Mouse (Mus musculus): ENCODE measurements around the gene Sox6. TPM values are rescaled to one million over a fixed set of nuclear protein-coding genes. Genes with fewer than 3 reads are reported as not detected.

The Sox6 gene
- polyA plus RNA-seq, 1 experiment from 2014 or later = 40.6 TPM

- H3K4me2 ChIP-seq (replicated peaks; ENCODE audit: low read depth, low read length) = no peak overlapping the region
- H3K27ac ChIP-seq (ENCODE audit: low read length) = no peak overlapping the region
- no peaks in the 10 kb centered on the region for H3K9me3 ChIP-seq (ENCODE audit: control insufficient read depth, low read depth, low read length)
- no peak overlapping the region for H3K9ac ChIP-seq (replicated peaks; ENCODE audit: low read depth, low read length)
- no peak overlapping the region for H3K4me3 ChIP-seq (ENCODE audit: low read depth, low read length)
- H3K36me3 ChIP-seq (ENCODE audit: control insufficient read depth, insufficient read depth, low read length) = no peaks in the 10 kb centered on the region
- H3K27me3 ChIP-seq (ENCODE audit: control insufficient read depth, insufficient read depth, low read length) = no peaks in the 10 kb centered on the region
- no peaks in the 10 kb centered on the region for H3K4me1 ChIP-seq (ENCODE audit: control insufficient read depth, insufficient read depth, low read length)
- no peak for ATAC-seq (ENCODE audit: insufficient number of reproducible peaks, insufficient read depth, low FRiP score, low read depth)
Measured at GRCm38 (mm10) chr7:115646696-115647095, 391.9 kb downstream of the Sox6 start.

- H3K27me3 ChIP-seq (ENCODE audit: control insufficient read depth, insufficient read depth, low read length) = no peaks in the 10 kb centered on the region
- no peak for ATAC-seq (ENCODE audit: insufficient number of reproducible peaks, insufficient read depth, low FRiP score, low read depth)
- H3K4me2 ChIP-seq (replicated peaks; ENCODE audit: low read depth, low read length) = no peak overlapping the region
- H3K27ac ChIP-seq (ENCODE audit: low read length) = no peak overlapping the region
- H3K36me3 ChIP-seq (ENCODE audit: control insufficient read depth, insufficient read depth, low read length) = no peaks in the 10 kb centered on the region
- no peaks in the 10 kb centered on the region for H3K4me1 ChIP-seq (ENCODE audit: control insufficient read depth, insufficient read depth, low read length)
- no peak overlapping the region for H3K9ac ChIP-seq (replicated peaks; ENCODE audit: low read depth, low read length)
- no peaks in the 10 kb centered on the region for H3K9me3 ChIP-seq (ENCODE audit: control insufficient read depth, low read depth, low read length)
- no peak overlapping the region for H3K4me3 ChIP-seq (ENCODE audit: low read depth, low read length)
- 32% methylated on average over 5 of the region's 5 CpGs for WGBS
Measured at GRCm38 (mm10) chr7:115645971-115646447, 392.6 kb downstream of the Sox6 start.

- Histone ChIP-seq H3K4me3 (ENCODE audit: low read depth, low read length) (no peak overlapping the region), H3K4me1 (ENCODE audit: control insufficient read depth, insufficient read depth, low read length) (no peaks in the 10 kb centered on the region), H3K9ac (replicated peaks; ENCODE audit: low read depth, low read length) (no peak overlapping the region), H3K27ac (ENCODE audit: low read length) (no peak overlapping the region), H3K36me3 (ENCODE audit: control insufficient read depth, insufficient read depth, low read length) (no peaks in the 10 kb centered on the region), H3K9me3 (ENCODE audit: control insufficient read depth, low read depth, low read length) (no peaks in the 10 kb centered on the region), H3K27me3 (ENCODE audit: control insufficient read depth, insufficient read depth, low read length) (no peaks in the 10 kb centered on the region), H3K4me2 (replicated peaks; ENCODE audit: low read depth, low read length) (no peak overlapping the region)
- 64% methylated on average over 1 of the region's 1 CpGs for WGBS
- no peak for ATAC-seq (ENCODE audit: insufficient number of reproducible peaks, insufficient read depth, low FRiP score, low read depth)
Measured at GRCm38 (mm10) chr7:115645272-115645970, 393.2 kb downstream of the Sox6 start.

DNA sequence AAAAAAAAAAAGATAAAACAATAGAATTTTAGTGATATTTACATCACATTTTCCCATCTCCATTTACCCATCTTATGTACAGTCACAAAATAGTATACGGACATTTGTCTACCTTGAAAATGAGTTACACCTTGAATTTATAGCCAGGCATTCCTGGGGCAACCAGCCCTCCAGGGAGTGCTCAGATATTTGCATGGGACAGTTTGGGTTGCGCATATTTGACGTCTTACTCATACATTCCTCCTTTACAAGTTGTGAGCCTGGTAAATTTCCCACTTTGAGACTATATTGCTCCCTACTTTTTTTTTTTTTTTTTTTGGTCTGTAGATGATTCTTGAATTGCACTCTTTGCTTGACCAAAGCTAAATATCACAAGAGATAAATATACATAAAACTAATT lies 407.9 kb downstream of the Sox6 start:
- H3K4me3 ChIP-seq (ENCODE audit: low read depth, low read length) = no peak overlapping the region
- no peak overlapping the region for H3K9ac ChIP-seq (replicated peaks; ENCODE audit: low read depth, low read length)
- no peak for ATAC-seq (ENCODE audit: insufficient number of reproducible peaks, insufficient read depth, low FRiP score, low read depth)
- H3K4me1 ChIP-seq (ENCODE audit: control insufficient read depth, insufficient read depth, low read length) = peaks cover 6% of the 10 kb centered on the region; the same call in 1 of the 2 replicates
- H3K27ac ChIP-seq (ENCODE audit: low read length) = no peak overlapping the region
- H3K9me3 ChIP-seq (ENCODE audit: control insufficient read depth, low read depth, low read length) = no peaks in the 10 kb centered on the region
- no peaks in the 10 kb centered on the region for H3K27me3 ChIP-seq (ENCODE audit: control insufficient read depth, insufficient read depth, low read length)
- H3K36me3 ChIP-seq (ENCODE audit: control insufficient read depth, insufficient read depth, low read length) = no peaks in the 10 kb centered on the region
- H3K4me2 ChIP-seq (replicated peaks; ENCODE audit: low read depth, low read length) = no peak overlapping the region
- 68% methylated on average over 3 of the region's 3 CpGs for WGBS

GRCm38 (mm10) chr7:115630287-115630686 lies 408.3 kb downstream of the Sox6 start:
- 55% methylated on average over 4 of the region's 4 CpGs for WGBS
- Histone ChIP-seq H3K9me3 (ENCODE audit: control insufficient read depth, low read depth, low read length) (no peaks in the 10 kb centered on the region), H3K27ac (ENCODE audit: low read length) (no peak overlapping the region), H3K4me1 (ENCODE audit: control insufficient read depth, insufficient read depth, low read length) (peaks cover 10% of the 10 kb centered on the region), H3K27me3 (ENCODE audit: control insufficient read depth, insufficient read depth, low read length) (no peaks in the 10 kb centered on the region), H3K9ac (replicated peaks; ENCODE audit: low read depth, low read length) (no peak overlapping the region), H3K36me3 (ENCODE audit: control insufficient read depth, insufficient read depth, low read length) (no peaks in the 10 kb centered on the region), H3K4me2 (replicated peaks; ENCODE audit: low read depth, low read length) (no peak overlapping the region), H3K4me3 (ENCODE audit: low read depth, low read length) (no peak overlapping the region)
- no peak for ATAC-seq (ENCODE audit: insufficient number of reproducible peaks, insufficient read depth, low FRiP score, low read depth)

GRCm38 (mm10) chr7:115628766-115629165 lies 409.8 kb downstream of the Sox6 start:
- 85% methylated on average over 1 of the region's 1 CpGs for WGBS
- no peak overlapping the region for H3K27ac ChIP-seq (ENCODE audit: low read length)
- no peaks in the 10 kb centered on the region for H3K36me3 ChIP-seq (ENCODE audit: control insufficient read depth, insufficient read depth, low read length)
- H3K9ac ChIP-seq (replicated peaks; ENCODE audit: low read depth, low read length) = no peak overlapping the region
- no peak overlapping the region for H3K4me3 ChIP-seq (ENCODE audit: low read depth, low read length)
- H3K4me1 ChIP-seq (ENCODE audit: control insufficient read depth, insufficient read depth, low read length) = peaks cover 21% of the 10 kb centered on the region
- H3K9me3 ChIP-seq (ENCODE audit: control insufficient read depth, low read depth, low read length) = no peaks in the 10 kb centered on the region
- no peak for ATAC-seq (ENCODE audit: insufficient number of reproducible peaks, insufficient read depth, low FRiP score, low read depth)
- no peaks in the 10 kb centered on the region for H3K27me3 ChIP-seq (ENCODE audit: control insufficient read depth, insufficient read depth, low read length)
- H3K4me2 ChIP-seq (replicated peaks; ENCODE audit: low read depth, low read length) = no peak overlapping the region

DNA sequence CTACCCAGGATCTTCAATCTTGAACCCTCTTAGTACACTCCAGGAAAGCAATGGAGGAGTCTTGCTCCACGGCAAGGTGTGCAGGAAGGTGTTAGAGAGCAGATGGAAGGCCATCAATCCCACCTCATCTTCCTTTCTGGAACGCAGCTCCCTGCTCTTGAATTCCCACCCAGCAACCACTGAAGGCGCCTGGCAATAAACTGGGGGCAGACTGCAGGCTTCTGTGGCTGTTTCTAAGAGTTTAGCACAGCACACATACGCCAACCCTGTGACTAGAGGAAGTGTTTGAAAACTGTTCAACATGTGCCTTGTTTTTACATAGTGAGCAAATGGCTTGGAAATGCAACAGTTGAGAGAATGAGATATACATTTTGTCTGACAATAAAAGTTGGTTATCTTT lies 412.6 kb downstream of the Sox6 start:
- Histone ChIP-seq H3K36me3 (ENCODE audit: control insufficient read depth, insufficient read depth, low read length) (no peaks in the 10 kb centered on the region), H3K27ac (ENCODE audit: low read length) (no peak overlapping the region), H3K4me1 (ENCODE audit: control insufficient read depth, insufficient read depth, low read length) (peaks cover 21% of the 10 kb centered on the region), H3K9me3 (ENCODE audit: control insufficient read depth, low read depth, low read length) (no peaks in the 10 kb centered on the region), H3K4me3 (ENCODE audit: low read depth, low read length) (no peak overlapping the region), H3K4me2 (replicated peaks; ENCODE audit: low read depth, low read length) (no peak overlapping the region), H3K9ac (replicated peaks; ENCODE audit: low read depth, low read length) (no peak overlapping the region), H3K27me3 (ENCODE audit: control insufficient read depth, insufficient read depth, low read length) (no peaks in the 10 kb centered on the region)
- ATAC-seq (ENCODE audit: insufficient number of reproducible peaks, insufficient read depth, low FRiP score, low read depth) = no peak
- WGBS = 46% methylated on average over 4 of the region's 4 CpGs

GRCm38 (mm10) chr7:115624907-115625552 lies 413.6 kb downstream of the Sox6 start:
- no peak overlapping the region for H3K4me3 ChIP-seq (ENCODE audit: low read depth, low read length)
- no peaks in the 10 kb centered on the region for H3K36me3 ChIP-seq (ENCODE audit: control insufficient read depth, insufficient read depth, low read length)
- 16% methylated on average over 8 of the region's 8 CpGs for whole genome bisulfite sequencing
- ATAC-seq (ENCODE audit: insufficient number of reproducible peaks, insufficient read depth, low FRiP score, low read depth) = no peak
- no peaks in the 10 kb centered on the region for H3K9me3 ChIP-seq (ENCODE audit: control insufficient read depth, low read depth, low read length)
- H3K9ac ChIP-seq (replicated peaks; ENCODE audit: low read depth, low read length) = no peak overlapping the region
- H3K27me3 ChIP-seq (ENCODE audit: control insufficient read depth, insufficient read depth, low read length) = no peaks in the 10 kb centered on the region
- H3K4me1 ChIP-seq (ENCODE audit: control insufficient read depth, insufficient read depth, low read length) = peaks cover 21% of the 10 kb centered on the region
- 0 out of 2 replicates have a peak overlapping the region, but pooled peaks have one; percentile 27 for H3K27ac ChIP-seq (ENCODE audit: low read length)
- H3K4me2 ChIP-seq (replicated peaks; ENCODE audit: low read depth, low read length) = peak overlapping the region; percentile 17; the same call in 1 of the 2 replicates
